Mouse (Mus musculus) C2C12 (cell line): Measurements from ENCODE around the gene Celf2.

Experiments used
- CTCF ChIP-seq: IDR thresholded peaks from one replicate; pipeline ENCODE4 v1.5.1; 2011; ENCODE audit not compliant: control insufficient read depth, insufficient read depth, insufficient read length
- USF1 ChIP-seq: IDR thresholded peaks from one replicate; pipeline ENCODE4 v1.6.1; 2011; ENCODE audit warnings: low read depth, mild to moderate bottlenecking, control low read depth, moderate library complexity

DNA sequence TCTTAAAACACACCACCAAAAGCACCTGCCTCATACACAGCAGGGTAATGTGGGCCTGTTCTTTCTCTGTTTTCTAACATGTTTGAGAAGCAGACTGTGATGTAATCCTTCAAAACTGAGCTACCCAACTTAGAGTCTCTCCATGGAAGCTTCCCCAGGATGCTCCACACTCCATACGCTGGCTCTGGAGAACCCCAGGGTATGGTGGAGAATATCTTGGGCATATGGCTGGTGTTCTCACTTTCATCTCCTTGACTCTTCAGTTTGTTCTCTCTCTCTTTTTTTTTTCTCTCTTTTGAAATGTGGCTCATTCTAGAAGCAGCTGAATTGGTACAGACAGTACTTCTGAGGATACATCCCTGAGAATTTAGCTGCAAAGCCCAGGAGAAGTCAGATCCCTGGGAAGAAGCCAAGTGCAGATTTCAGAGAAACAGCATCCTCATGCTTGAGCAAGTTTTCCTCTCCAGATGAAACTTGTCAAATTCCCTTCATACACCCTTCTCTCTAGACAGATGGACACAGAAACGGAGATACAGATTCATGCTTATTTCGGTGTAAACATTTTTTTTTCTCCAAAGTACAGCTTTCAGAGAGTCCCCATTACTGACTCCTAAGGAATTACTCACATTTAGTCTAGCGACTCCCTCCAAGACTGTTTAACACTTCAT lies 581.5 kb downstream of the Celf2 start:
- TF ChIP-seq CTCF (no peak), USF1 (no peak)
